Mouse (Mus musculus): ENCODE measurements around the gene Zfp750. TPM values are rescaled to one million over a fixed set of nuclear protein-coding genes. Genes with fewer than 3 reads are reported as not detected.
A peak's percentile ranks its signal among the peaks of the same experiment; 100 is the strongest.

The Zfp750 gene
- total RNA-seq, 2 experiments from 2014 or later: not detected

DNA sequence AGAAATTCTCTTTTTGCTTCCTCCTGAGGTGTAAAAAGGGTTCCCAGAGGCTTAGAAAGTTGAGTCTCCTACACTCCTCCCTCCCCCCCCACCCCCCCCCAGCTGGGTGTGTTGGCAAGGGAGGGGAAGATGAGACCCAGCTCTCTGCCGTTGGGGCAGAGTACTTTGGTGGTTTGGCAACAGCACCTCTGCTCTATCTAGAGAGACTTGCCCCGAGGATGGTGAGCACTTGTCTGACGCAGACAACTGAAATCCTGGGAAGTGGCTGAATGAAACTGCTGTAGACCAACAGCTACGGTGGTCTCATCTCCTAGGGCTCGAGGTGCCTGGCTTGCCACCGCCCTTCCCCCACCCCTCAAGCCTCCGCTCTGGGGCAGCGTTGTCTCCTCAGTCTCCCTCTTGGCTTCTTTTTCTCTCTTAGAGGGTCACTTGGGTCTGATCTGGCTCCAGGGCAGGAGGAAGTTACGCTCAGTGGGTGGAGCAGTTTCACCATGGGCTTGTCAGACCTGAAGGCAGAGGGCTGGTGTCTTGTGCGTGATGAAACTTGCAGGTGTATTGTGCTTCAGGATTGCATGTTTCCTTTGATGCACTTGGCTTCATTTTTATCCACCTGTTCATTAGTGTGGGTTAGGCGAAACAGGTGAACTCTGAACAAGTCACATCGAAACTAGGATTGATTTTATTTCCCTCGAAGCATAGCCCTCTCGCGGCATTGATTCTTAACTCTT, 39.5 kb downstream of the Zfp750 start:
- DNase-seq (ENCODE audit: low spot score in 2 of 2): no peak

DNA sequence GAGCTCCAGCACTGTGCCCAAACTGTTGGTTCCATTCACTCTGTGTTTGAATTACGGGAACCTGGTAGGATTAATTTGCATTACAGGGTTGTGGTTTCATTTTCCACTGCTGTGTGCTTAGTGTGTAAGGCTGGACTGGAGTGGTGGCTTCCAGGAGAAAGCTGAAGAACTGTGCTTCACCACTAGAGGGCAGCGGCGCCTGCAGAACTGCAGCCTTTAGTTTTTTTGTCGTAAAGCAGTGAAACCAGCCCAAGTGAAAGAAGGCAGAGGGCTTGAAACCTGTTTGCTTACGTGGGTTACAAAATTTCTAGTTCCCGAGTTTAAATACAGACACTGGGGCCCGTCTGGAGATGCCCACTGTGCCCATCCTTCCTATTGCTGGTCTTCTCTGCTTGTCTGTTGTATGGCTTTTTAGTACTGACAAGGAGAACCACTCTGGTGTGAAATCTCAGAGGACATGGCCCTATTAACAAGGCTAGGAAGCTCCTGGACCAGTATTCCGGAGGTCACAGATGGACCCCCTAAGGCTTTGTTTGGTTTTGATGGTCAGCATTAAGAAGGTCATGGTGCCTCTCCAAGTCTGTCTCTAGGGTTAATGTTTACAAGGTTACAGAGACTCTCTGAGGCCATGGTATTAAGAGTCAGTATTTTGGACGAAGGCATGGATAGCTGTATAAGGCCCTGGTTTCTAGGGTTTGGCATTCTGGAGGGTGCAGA, 43.3 kb downstream of the Zfp750 start:
- DNase-seq (ENCODE audit: low spot score in 2 of 2): peak; percentile 64 to 78

- DNase-seq (ENCODE audit: low spot score in 2 of 2): no peak
These were observed 44.3 kb downstream of the Zfp750 start for GRCm38 (mm10) chr11:121474831-121475230.

- DNase-seq (ENCODE audit: low spot score in 2 of 2): no peak
These were observed 51.7 kb downstream of the Zfp750 start for GRCm38 (mm10) chr11:121467408-121467807.

Other genes starting within 250 kb of the Zfp750 start
- 10 to 100 TPM; 68.5 to 75.4 TPM for gene Wdr45b, start 164.9 kb downstream of the Zfp750 start, total RNA-seq (2021)
- 10 to 100 TPM; 42.4 to 51.4 TPM for gene Rab40b, start 131.1 kb downstream of the Zfp750 start, total RNA-seq (2021)
- gene Fn3krp, start 97.9 kb downstream of the Zfp750 start, total RNA-seq (2021): 10 to 100 TPM; 49.2 to 53.6 TPM
- 10 to 100 TPM; 58.5 to 60.4 TPM for gene Fn3k, start 84.4 kb downstream of the Zfp750 start, total RNA-seq (2021)
- gene Tbcd, start 67.4 kb downstream of the Zfp750 start, total RNA-seq (2021): 10 to 100 TPM; 36.4 to 36.6 TPM
- gene B3gntl1, start 153.8 kb upstream of the Zfp750 start, total RNA-seq (2021): 1 to 10 TPM; 5.5 to 7.0 TPM
- 10 to 100 TPM; 17.6 to 19.0 TPM for gene Metrnl, start 182.2 kb upstream of the Zfp750 start, total RNA-seq (2021)

Data from left cerebral cortex, adult 18-20 months (tissue).